Mouse (Mus musculus) ES-CJ7 (cell line): ENCODE measurements around the gene Smarcd2.
"Not testable (repeated sequence)": the region's sequence is repeated elsewhere in the genome, so short reads cannot be mapped to it uniquely, and the experiment has no call there.

Source experiments
- DNase-seq: peaks from one replicate; pipeline ENCODE4 v3.0.0; 2011; ENCODE audit warnings: low read depth, low spot score

Gene Smarcd2

DNA sequence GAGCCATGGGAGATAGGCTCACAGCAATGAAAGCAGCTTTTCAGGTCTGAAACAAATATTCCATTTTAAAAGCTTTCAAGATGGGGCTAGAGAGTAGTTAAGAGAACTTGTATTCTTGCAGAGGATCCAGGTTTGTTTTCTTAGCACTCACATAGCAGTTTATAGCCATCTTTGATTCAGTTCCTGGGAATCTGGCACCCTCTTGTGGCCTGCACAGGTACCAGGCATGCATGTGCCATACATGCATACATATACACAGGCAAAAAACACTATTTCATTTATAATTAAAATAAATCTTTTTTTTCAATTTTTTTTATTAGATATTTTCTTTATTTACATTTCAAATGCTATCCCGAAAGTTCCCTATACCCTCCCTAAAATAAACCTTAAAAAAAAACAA lies 25.9 kb downstream of the Smarcd2 start:
- peak; percentile 56 for DNase-seq

DNA sequence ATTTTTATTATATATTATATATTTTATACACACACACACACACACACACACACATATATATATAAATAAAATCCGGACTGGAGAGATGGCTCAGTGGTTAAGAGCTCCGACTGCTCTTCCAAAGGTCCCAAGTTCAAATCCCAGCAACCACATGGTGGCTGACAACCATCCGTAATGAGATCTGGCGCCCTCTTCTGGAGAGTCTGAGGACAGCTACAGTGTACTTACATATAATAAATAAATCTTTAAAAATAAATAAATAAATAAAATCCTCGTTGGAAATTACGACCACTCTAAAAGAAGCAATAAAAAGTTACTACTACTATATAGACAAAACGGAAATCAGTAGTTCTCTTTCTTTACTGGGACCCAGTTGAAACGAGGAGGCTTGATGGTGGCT lies 38.8 kb downstream of the Smarcd2 start:
- DNase-seq: not testable (repeated sequence)

DNA sequence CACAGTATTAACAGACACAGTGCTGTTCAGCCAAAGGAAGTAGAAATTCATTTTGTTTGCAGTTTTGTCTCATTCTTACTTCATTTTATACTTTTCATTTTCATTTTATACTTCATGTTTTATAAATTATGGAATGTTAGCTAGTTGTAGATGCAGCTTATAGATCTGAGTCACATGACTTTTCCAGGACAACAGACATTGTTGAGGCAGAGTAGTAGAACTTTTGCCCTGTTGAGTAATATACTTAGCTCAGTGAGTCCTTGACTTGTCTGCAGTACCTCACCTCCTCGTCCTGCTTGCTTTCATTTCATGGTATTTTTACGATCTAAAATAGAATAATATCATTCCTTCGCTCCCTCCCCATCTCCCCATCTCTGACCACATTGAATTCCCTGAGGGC lies 52.2 kb downstream of the Smarcd2 start:
- no peak for DNase-seq

DNA sequence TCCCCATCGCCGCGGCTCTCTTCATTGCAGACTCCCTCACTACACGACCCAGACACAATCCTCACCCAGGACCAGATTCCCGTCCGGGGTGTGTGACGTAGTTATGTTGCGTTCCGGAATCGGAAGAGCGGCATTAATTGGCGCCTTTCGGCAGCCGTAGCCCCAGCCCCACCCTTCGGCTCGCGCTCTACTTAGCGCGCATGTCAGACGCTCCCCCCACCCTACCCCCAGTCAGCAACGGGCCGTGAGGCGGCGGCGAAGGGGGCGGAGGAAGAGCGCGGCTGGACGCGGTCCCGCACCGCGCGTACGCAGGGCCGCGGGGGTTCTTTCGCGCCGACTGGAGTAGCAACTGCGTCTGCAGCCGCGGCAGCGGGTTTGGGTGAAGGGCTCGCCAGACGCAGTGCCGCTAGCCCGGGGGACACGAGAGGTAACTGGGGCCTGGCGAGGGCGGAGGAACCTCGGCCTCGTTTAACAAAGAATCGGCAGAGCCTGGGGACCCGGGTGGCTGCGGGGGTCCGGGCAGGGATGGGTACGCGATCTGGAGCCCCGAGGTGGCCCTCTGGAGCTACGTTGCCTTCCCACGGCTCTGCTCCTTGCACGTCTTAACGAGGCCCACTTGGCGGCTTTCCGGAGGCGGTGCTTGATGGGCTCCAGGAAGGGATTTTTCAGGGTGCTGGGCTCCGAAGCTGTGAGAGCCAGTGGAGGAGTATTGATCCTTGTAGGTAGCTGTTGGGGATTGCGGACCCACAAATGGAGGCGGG lies 55.9 kb downstream of the Smarcd2 start, which contains the start of gene Ddx42:
Gene Ddx42 (plus strand): TSS at position 197 of the 761 bp plus-strand sequence.
- DNase-seq: peak; percentile 96

DNA sequence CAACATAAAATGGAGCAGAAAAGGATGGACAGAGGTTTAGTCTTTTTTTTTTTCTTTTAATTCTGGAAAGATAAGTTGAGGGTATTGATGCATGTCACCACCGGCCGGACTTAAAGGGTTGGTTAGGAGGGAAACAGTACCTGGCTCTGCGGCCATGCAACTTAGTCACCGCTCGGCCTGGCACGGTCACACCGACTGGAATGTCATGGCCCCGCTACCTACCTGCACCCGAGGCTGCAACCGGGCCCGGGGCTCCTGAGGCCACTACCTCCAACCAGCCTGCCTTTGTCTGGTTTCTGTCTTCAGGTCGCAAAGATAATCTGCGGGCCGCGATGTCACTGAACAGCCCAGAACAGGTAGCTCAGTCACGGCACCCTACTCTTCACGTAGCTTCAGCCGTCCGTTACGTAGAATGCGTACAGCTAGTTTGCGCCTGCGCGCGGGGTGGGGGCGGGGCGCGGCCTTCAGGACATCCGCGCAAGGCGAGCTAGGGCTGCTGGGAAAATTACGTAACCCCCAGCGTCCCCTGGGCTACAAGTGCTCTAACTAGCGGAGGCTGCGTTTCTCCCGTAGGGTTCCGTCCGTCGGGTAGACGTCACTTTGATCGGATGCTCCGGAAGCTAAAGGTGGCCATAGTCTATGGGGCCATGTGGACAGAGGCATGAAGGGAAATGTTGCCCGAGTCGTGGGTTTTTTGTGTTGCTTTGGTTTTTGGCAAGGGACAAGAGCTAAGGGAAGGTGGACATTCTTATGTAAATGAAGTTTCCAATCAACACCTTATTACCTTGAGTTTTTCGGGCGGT lies 56.6 kb downstream of the Smarcd2 start, which contains the start of gene Ccdc47:
Gene Ccdc47 (minus strand): TSS at position 418 of the 803 bp plus-strand sequence.
- peak; percentile 99 for DNase-seq

DNA sequence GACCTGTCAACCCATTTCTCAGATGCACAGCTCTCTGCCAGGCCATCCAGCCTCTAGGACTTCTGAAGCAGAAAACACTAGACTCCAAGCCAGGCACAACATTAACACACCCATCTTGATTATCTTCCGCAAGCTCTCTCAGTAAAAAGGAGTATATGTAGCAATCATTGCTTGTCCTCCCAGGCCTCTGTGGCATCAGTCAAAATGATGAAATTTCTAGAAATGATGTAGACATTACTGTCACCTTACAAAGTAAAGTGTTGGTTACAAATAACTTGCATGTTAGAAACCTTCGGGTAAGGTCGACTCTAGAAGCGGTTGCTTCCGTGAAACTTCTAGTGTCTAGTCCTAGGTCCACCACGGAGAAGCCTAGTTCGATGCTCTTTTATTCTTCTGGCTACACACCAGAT lies 57.3 kb downstream of the Smarcd2 start:
- DNase-seq: no peak

DNA sequence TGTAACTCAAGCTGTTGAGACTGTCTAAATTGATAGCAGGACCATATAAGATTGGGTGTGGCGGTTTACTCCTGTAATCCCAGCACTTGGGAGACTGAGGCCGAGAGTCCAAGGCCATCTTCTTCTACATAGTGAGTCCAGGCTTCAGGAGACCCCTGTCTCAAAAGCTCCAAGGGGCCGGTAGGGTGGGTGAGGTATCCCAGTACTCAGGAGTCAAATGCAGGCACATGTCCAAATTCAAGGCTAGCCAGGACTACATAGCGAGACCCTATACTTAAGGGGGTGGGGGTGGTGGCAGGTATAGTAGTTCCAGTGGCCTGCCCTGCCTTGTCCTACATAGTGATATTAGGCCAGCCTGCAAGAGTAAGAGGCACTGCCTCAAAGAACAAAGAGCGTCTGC lies 57.9 kb downstream of the Smarcd2 start:
- no peak for DNase-seq
